Mouse (Mus musculus) intestine, embryonic 15.5 days (tissue): Measurements from ENCODE around the gene Gm15127. TPM values are rescaled to one million over a fixed set of nuclear protein-coding genes. Genes with fewer than 3 reads are reported as not detected.
"Not testable (repeated sequence)": the region's sequence is repeated elsewhere in the genome, so short reads cannot be mapped to it uniquely, and the experiment has no call there.

Experiments
- ATAC-seq: fragments of 200-750 bp; cut with Nextera tagmentation; 2 replicates; pipeline ENCODE4 v1.8.0; 2017; ENCODE audit warnings: moderate TSS enrichment, moderate library complexity
- H3K27ac ChIP-seq: fragments of 300-500 bp; sonication (generic); 2 replicates; pipeline ENCODE4 v1.5.1; 2015; ENCODE audit warnings: mild to moderate bottlenecking, inconsistent platforms
- H3K27me3 ChIP-seq: fragments of 300-500 bp; sonication (generic); replicated peaks from 2 replicates; pipeline ENCODE4 v1.6.1; 2015; ENCODE audit warnings: inconsistent platforms
- H3K36me3 ChIP-seq: fragments of 300-500 bp; sonication (generic); 2 replicates; pipeline ENCODE4 v1.6.1; 2015; ENCODE audit warnings: inconsistent platforms
- H3K4me1 ChIP-seq: fragments of 300-500 bp; sonication (generic); replicated peaks from 2 replicates; pipeline ENCODE4 v1.6.1; 2015; ENCODE audit warnings: inconsistent platforms
- H3K4me2 ChIP-seq: fragments of 300-500 bp; sonication (generic); replicated peaks from 2 replicates; pipeline ENCODE4 v1.6.1; 2015; ENCODE audit warnings: mild to moderate bottlenecking, inconsistent platforms
- H3K4me3 ChIP-seq: fragments of 300-500 bp; sonication (generic); replicated peaks from 2 replicates; pipeline ENCODE4 v1.5.1; 2015; ENCODE audit warnings: inconsistent platforms
- H3K9ac ChIP-seq: fragments of 300-500 bp; sonication (generic); 2 replicates; pipeline ENCODE4 v1.6.1; 2015; ENCODE audit warnings: inconsistent platforms
- H3K9me3 ChIP-seq: fragments of 300-500 bp; sonication (generic); 2 replicates; pipeline ENCODE4 v1.6.1; 2016; ENCODE audit warnings: inconsistent platforms
- whole genome bisulfite sequencing: fragments of 180-500 bp; shearing (Covaris S2); methylation state at CpG from one replicate; pipeline ENCODE4 v1.1.7; 2015; 5-methylcytosine and 5-hydroxymethylcytosine counted together
- polyA plus RNA-seq: library from polyadenylated mRNA; unstranded; fragments of >200 nt; fragmentation: Nextera tagmentation; extraction: Ambion mirVana; gene quantifications from 2 replicates; pipeline ENCODE4 v1.2.1, GENCODE M21; 2015

Gene Gm15127
- not detected in 2 replicates for polyA plus RNA-seq

GRCm38 (mm10) chrX:148663298-148663697 is at the start of gene Gm15127:
Gene Gm15127 (plus strand): TSS chrX:148663598.
- H3K27me3 ChIP-seq, H3K9me3 ChIP-seq, H3K4me1 ChIP-seq, H3K36me3 ChIP-seq, H3K4me2 ChIP-seq, H3K4me3 ChIP-seq, ATAC-seq, H3K27ac ChIP-seq, H3K9ac ChIP-seq: not testable (repeated sequence)
- 76% methylated on average over 3 of the region's 4 CpGs for WGBS

- ATAC-seq, H3K9ac ChIP-seq, H3K9me3 ChIP-seq, H3K27me3 ChIP-seq, H3K4me1 ChIP-seq, H3K4me3 ChIP-seq, H3K4me2 ChIP-seq, H3K36me3 ChIP-seq, H3K27ac ChIP-seq: not testable (repeated sequence)
- 78% methylated on average over 4 of the region's 7 CpGs for WGBS
Measured at GRCm38 (mm10) chrX:148615053-148615452, 48.3 kb upstream of the Gm15127 start, which contains the start of gene Gm8334. Gene Gm8334 (minus strand): TSS chrX:148615153.

GRCm38 (mm10) chrX:148676290-148676689 is 12.9 kb downstream of the Gm15127 start:
- H3K4me1 ChIP-seq, ATAC-seq, H3K27ac ChIP-seq, H3K4me3 ChIP-seq, H3K4me2 ChIP-seq, H3K9me3 ChIP-seq, H3K9ac ChIP-seq, H3K36me3 ChIP-seq, H3K27me3 ChIP-seq: not testable (repeated sequence)
- 28% methylated on average over 1 of the region's 1 CpGs for WGBS

Other genes with a start within 250 kb of the Gm15127 start
- not detected in 2 replicates for gene Gm15114, start 174.6 kb upstream of the Gm15127 start, polyA plus RNA-seq
- gene Gm8334, start 48.4 kb upstream of the Gm15127 start, polyA plus RNA-seq: not detected in 2 replicates
- gene Luzp4, start 194.0 kb downstream of the Gm15127 start, polyA plus RNA-seq: not detected in 2 replicates